Mouse (Mus musculus) spleen, embryonic (tissue): ENCODE measurements at regions not wholly inside any gene's neighbourhood (a gene's known extent, or its start where the extent isn't known, plus 50 kb on each side); places are given as distances from the start of the nearest gene placed in this dataset.

Experiments used
- CTCF ChIA-PET: fragments of 350-600 bp; sonication (Branson Sonifier 250); formaldehyde crosslinking; loops from one replicate; lab custom pipeline; 2022; lab: Charles Lee

DNA sequence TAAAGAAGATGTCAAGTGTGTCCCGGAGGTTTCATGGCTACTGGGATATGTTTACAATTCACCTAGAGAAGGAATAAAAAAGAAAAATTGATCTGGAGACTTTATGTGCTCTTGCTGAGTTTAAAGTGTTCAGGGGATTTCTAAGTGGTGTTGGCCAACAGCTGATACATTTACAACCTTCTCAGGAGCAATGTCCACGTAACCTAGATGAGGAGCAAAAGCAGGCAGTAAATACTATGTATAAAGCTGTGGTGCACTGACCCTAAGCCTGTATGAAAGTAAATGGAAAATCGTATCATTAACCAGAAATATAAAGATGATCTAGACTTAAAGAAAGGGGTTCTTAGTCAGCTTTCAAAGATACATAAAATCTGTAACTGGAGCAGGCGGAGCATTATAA is 124.3 kb upstream of the Cblb start:
- CTCF ChIA-PET = no interaction called here

DNA sequence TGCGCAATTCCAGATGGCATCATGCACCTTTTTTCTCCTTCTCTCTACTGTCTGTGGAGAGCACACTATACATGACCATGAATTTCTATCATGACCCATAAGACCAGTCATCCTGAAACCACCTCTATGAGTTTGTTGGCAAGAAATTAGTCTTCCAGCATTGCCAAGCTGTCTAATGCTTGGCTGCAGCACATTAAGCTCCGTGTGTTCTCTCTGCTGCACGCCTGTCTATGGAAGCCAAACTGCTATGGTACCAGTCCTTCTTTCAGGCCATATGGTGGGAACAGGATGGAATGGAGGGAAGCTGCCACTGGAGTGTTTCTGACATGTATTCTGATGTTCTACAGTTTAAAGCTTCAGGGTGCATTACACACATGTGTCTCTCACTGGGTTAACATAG is 121.0 kb upstream of the Cblb start:
- CTCF ChIA-PET = no interaction called here

DNA sequence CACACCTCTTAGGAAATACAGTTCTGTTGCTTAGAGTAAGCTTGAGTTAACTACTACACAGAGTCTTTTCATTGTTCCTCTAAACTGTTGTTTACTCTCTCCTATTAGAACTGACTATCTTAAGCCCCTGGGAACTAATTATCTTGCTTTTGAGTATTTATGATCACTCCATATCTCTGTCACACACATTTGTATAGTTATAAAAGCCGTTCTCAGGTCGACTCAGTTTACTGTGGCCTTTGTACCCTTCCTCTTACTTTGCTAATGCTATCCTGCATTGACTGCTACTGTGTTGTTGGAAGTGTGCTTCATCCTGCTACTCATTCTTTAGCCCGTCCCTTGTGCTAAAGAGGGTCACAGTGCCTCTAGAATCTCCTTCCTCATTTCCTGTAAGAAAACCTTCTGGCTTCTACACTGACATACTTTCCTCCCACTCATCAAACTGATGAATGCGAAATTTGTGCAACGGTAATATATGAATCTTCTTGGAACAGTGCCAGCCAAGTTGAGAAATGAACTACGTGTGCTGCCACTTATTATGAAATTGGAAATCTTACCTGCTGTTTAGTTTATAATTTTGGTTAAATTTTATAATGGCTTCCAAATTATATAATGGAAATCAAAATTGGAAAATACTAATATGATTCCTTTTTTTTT is 119.8 kb upstream of the Cblb start:
- CTCF ChIA-PET = no interaction called here

DNA sequence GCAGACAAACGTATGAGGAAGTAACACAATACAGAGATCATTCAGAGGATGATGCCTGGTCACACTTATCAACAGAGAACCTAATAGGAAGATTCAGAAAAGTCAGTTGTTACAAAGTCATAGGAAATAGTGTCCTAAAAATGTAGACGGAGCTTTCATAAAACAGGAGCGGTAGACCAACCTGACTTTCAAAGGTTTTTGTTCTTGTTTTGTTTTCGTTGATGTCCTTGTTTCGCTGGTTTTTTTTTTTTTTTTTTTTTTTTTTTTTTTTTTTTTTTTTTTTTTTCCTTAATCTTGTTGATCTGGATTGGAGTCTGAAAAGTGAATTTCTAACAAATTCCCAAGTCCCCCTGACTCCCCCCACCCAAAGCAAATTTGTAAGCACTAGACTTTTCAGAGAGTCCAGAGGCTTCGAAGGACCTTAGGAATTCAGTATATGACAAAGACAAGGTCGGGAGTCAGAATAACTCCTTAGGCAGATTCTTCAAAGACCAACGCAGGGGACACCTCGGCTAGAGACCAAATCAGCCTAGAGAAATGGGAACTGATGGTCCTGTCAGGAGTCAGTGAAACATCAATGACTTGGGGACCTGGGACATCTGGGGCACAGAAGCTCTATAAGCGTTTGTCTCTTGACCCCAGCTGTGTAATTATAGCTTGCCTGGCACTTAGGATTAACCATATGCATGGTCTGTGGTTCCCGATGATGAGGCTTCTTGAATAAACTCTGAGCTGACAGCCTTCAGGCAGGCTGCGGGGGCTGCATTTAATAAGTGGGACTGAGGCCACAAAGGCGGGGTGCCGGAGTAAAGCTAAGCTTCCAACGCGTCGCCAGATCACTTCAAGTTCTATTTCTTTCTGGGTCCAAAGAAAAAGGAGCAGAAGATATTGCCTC is 115.7 kb upstream of the Cblb start:
- CTCF ChIA-PET = no interaction called here

DNA sequence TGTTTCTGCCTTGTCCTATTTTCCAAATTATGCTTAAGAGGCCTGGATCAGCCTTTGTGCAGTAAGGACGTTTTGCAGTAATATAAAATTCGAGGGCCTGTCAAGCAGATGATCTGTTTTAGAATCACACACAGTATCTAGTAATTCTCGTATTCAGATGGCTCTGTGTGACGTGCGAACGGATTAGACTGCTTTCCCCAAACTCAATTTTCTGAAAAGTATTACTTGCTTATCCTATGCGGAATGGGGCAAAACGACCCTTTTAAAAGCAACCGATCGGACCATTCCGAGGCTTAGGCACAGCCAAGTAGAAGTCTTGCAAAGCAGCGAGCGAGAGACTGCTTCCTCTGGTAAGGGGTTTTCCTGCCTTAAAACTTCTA is 115.1 kb upstream of the Cblb start:
- CTCF ChIA-PET = no interaction called here

DNA sequence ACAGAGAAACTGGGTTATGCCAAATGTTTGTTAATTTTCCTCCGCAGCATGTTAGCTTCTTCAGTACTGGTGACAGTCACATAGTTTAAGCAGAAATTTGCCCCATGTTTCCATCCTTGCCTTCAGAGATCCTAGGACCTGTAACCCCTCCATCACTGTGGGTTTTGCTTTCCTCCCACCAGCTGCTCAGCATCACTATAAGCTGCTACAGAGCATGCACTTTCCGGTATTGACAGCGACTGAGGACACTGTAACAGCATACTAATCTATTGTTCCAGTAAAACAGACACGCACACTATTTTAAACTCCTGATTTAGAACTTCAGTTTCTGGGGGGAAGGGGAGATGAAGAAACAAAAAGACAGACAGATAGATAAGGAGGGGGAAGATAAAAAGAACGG is 114.7 kb upstream of the Cblb start:
- CTCF ChIA-PET = no interaction called here

DNA sequence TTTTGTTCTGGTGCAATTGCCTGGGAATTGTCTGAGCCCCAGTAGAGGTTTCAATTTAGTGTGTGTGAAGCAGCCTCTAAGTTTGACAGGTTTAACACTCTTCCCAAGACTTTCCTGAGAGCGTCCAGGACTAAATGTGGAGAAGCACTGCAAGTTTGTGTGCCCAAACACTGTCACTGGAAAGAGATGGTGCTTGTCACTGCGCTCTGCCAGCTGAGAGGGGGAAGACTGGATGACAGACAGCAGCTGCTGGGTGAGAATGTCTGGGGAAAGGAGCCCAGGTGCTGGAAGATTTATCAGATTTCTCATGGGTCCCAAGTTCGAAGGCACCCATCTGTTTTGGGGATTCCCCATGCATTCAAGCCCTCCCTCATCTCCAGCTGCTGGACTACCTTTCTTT is 114.2 kb upstream of the Cblb start:
- CTCF ChIA-PET = no interaction called here

DNA sequence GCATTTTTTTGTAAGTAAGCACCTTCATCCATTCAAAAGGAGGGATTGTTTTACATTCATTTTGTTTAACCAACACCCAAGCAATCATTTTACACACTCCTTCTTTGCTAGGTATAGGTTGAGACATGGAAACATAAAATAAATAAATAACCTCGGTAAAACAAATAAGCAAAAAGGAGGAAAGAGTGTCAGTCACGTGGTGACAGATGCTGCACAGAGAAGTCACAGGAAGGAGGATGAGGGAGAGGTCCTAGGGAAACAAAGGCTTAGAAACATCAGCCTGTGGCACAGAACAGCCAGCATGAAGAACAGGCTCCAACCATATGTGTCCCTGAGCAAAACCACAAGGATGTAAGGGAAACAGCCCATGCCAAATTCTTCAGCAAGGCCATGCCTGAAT is 113.5 kb upstream of the Cblb start:
- CTCF ChIA-PET = no interaction called here

DNA sequence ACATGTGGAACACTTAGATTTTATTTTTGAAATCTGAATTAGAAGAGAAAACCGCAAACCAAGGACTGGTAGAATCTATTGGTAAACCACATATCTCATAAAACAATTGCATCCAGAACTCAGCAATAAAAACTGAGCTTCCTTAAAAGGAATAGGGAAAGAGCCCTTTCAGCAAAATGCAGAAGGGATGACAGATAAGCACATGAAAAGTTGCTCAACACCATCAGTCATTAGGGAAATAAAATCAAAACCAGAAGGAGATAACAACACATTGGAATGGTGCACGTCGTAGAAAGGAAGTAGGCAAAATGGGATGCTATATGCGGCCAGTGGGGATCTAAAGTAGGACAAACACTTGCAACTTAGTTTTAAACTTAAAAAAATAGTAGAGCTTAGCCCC is 110.0 kb upstream of the Cblb start:
- CTCF ChIA-PET = no interaction called here

DNA sequence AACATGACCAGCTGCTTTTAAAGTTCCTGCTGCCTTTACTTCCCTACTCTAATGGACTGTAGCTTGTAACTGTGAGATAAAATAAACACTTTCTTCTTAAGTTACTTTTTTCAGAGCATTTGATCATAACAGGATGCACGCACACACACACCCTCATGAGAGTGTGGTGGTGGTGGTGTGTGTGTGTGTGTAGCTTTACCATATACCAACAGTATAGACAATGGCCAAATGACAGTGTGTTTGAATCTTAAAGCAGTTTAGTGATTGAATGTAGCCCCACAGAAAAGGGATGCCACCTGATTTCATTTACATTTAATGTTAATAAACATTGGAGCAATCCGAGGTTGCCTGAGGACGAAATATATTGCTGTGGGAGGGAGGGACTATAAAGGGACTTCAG is 108.4 kb upstream of the Cblb start:
- CTCF ChIA-PET = no interaction called here

DNA sequence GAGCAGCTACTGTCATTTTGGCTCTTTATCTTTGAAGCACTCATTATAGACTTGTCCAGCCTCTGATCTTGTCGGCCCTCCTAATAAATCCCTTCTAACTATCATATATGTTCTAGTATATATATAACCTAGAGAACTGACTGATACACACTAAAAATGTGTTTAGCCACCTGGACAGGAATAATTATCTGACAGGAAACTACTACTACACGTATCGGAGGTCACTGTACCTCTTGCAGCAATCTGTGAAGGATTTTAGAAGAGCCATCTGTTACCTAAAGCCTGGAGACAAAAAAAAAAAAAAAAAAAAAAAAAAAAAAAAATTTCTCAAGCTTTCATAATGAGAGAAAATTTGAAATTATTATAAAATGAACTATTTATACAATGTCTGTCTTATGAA is 105.4 kb upstream of the Cblb start:
- CTCF ChIA-PET = no interaction called here

DNA sequence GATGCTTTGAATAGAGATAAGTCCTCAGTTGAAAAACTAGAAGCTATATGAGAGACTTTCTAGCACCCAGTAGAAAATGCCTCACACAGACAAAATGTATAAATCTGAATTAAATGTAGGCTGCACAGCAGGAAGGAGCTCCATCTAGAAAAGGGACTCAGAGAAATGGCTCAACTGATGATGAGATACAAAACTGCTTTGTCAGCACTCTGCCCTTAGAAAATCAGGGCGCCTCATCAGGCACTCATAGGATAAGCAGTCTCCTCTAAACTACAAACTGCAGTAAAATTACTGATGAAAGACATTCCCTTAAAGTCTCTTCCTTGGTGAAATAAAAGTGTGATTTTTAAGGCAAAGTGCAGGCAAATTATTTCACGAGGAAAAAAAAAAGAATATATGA is 97.9 kb upstream of the Cblb start:
- CTCF ChIA-PET = no interaction called here

DNA sequence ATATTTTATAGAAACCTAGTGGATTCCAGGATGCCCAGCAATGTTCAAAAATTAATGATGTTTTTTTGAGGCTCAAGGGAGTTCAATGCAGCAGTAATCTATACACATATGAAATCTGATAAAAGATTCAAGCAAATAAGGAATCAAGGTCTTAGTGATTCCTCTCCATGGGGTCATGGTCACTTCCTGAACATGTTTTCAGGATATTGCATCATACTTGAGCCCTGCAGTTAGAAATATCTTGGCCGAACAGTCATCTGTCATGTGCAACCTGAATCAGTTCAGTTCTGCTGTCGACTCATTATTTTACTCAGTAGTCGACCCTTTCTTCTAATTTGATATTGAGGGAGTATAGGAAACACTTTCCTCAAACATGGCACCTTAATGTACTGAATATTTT is 97.1 kb upstream of the Cblb start:
- CTCF ChIA-PET = no interaction called here

DNA sequence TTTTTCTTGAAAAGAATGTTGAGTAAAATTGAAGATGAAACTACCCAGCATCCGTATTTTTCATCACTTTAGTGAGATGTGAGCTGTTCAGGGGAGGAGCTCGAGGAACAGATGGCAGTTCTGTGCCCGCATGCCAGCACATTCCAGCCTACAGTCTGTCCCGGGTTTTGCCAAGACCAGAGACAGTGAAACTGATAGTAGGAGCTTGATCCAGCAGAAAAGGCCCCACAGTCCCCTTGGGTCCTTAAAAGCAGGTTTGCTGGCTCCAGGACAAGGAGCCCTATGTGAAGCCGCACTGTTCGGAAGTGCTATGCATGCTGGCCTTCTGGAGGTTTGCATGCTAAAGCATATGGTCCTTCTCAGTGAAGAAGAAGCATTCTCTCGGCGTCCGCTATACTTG is 93.7 kb upstream of the Cblb start:
- CTCF ChIA-PET = no interaction called here

DNA sequence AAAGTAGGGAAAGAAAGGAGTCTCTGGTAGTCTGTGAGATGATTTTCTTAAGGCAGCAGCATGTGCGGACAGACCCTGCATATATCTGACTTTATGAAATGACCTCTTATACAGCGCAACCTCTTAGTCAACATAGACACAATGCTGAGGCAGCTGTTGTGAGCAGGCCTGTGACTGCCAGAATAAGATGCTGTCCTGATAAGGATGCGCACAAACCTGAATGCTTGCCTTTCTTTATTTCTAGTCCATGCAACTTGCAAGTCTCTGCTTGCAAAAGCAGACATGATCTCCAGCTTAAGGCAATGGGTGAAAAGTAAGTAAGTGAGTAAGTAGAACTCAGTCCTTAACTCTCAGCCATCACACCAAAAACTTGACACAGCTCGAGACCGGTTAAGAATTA is 92.0 kb upstream of the Cblb start:
- CTCF ChIA-PET = interaction anchor here (0.6 kb wide), 1 partner anchor 1980 kb away, joined by 3 read pairs; no protein-coding TSS in a partner anchor

DNA sequence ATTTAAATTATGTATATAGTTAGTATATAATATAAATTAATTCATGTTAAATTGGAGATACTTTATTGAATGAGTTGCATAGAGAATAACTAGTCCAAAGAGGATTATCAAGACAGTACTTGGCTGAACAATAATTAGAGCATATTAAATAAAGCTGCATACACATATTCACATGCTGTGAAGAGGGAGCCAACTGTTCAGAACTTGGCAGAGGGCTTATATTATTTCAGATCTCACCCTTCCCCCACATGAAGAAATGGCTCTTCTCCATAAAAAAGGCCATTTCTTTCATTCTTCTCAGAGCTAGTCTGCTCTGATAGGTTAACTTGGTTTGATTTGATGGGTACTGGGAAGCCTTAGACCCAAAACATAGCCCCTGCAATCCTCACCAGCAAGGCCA is 90.5 kb upstream of the Cblb start:
- CTCF ChIA-PET = no interaction called here

DNA sequence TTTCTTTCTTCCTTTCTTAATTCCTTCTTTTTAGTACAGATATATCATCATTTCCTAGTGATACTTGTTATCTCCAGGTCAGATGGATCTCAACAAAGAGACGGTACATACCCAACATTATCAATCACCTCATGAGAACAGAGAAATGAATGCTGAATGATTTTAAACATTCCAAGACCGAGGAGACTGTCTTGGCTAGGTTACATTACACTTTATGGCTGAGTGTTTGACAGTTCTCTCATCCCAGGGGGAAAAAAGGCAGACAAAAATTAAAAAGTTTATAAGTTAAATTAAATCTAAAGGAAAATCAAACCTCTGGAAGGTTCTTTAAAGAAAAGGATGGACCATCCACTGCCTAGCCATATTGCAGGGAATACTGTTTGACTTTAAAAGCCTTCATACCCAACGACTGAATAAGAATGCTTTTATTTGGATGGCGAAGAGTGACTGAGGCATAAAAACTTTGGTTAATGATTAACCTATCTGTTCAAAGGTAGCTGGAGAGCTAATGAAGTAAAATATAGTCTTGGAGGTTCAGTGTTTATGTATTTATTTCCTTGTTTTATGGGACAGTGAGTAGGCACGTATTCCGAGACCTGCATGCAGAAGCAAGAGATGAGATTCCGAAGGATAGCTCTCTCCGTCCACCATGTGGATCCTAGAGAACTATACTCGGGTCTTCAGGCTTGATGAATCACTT is 88.4 kb upstream of the Cblb start:
- CTCF ChIA-PET = no interaction called here

DNA sequence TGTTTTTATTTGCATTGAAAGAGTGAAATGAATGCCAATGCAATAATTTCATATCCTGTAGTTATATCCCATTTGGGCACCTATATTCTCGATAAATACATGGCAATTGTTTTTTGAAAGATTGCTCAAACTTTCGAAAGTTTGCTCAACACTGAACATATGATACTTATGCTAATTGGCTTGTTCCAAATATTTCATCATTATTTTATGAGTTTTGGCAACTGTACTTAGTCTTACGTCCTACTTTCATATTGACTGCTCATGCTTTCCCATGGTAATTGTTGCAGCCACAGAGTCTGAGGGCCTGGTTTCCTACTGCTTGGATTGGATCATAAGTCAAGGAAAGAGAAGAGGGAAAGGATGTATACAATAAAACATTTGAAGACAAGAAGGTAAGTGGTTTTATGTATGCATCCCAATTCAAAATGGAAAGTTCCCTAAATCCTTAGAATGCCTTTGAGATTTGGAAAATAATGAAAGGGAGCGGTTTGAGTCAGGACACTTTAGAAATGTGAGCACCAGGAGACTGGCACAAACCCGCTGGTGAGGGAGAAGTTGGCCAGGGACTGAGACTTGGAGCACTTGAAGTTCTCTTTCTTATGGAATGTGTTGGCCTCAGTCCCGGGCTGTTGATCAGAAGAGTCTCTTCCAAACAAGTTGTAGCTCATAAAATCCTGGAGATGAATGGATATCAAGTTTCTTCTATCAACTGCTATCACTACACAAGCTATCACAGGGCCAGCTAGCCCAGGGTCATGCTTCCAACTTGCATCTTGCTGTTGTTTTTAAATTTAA is 63.8 kb upstream of the Cblb start:
- CTCF ChIA-PET = no interaction called here
